Mouse (Mus musculus): ENCODE data around the gene Pheta1.

GRCm38 (mm10) chr5:121823668-121824067 lies 25.1 kb upstream of the Pheta1 start:
- TF ChIP-seq CTCF (IDR thresholded peaks at IDR 0.05; ENCODE audit: extremely low read depth, insufficient read depth, low read length) (no peak), POLR2A (IDR thresholded peaks at IDR 0.05; ENCODE audit: extremely low read depth, insufficient read depth, low read length) (no peak)

All from cortical plate, adult 2 months (tissue).